Mouse (Mus musculus) cerebellum, adult 8-10 months (tissue): ENCODE data around the gene Aak1.

Experiments
- DNase-seq: peaks from one replicate; pipeline ENCODE4 v3.0.0; 2022

Aak1 gene

GRCm38 (mm10) chr6:86899965-86900364, 50.6 kb downstream of the Aak1 start:
- DNase-seq: no peak

GRCm38 (mm10) chr6:86900546-86900945, 51.2 kb downstream of the Aak1 start:
- no peak for DNase-seq

GRCm38 (mm10) chr6:86905500-86905899, 56.2 kb downstream of the Aak1 start:
- no peak for DNase-seq

GRCm38 (mm10) chr6:86907191-86907590, 57.9 kb downstream of the Aak1 start:
- no peak for DNase-seq

GRCm38 (mm10) chr6:86908561-86909150, 59.3 kb downstream of the Aak1 start:
- no peak for DNase-seq

- no peak for DNase-seq
Observed at GRCm38 (mm10) chr6:86909881-86910280, 60.6 kb downstream of the Aak1 start.

GRCm38 (mm10) chr6:86916157-86916820, 67.0 kb downstream of the Aak1 start:
- DNase-seq: no peak

- DNase-seq: peak; percentile 61
Observed at GRCm38 (mm10) chr6:86917231-86917630, 67.9 kb downstream of the Aak1 start.

- DNase-seq: peak; percentile 82
Observed at GRCm38 (mm10) chr6:86918058-86918835, 68.9 kb downstream of the Aak1 start.

GRCm38 (mm10) chr6:86921880-86922279, 72.6 kb downstream of the Aak1 start:
- peak; percentile 81 for DNase-seq

GRCm38 (mm10) chr6:86924746-86925145, 75.4 kb downstream of the Aak1 start:
- no peak for DNase-seq

GRCm38 (mm10) chr6:86934541-86934940, 85.2 kb downstream of the Aak1 start:
- DNase-seq: no peak

GRCm38 (mm10) chr6:86939797-86940196, 90.5 kb downstream of the Aak1 start:
- DNase-seq: no peak

- DNase-seq: no peak
Observed at GRCm38 (mm10) chr6:86940966-86941365, 91.6 kb downstream of the Aak1 start.

- no peak for DNase-seq
Observed at GRCm38 (mm10) chr6:86947100-86947499, 97.8 kb downstream of the Aak1 start.

- no peak for DNase-seq
Observed at GRCm38 (mm10) chr6:86948746-86949145, 99.4 kb downstream of the Aak1 start.

- DNase-seq: no peak
Observed at GRCm38 (mm10) chr6:86950141-86950540, 100.8 kb downstream of the Aak1 start.

GRCm38 (mm10) chr6:86950733-86951255, 101.5 kb downstream of the Aak1 start:
- no peak for DNase-seq

GRCm38 (mm10) chr6:86955741-86956140, 106.4 kb downstream of the Aak1 start:
- DNase-seq: peak; percentile 25

- no peak for DNase-seq
Observed at GRCm38 (mm10) chr6:86956206-86956605, 106.9 kb downstream of the Aak1 start.

- DNase-seq: no peak
Observed at GRCm38 (mm10) chr6:86959006-86959405, 109.7 kb downstream of the Aak1 start.

GRCm38 (mm10) chr6:86963987-86964685, 114.8 kb downstream of the Aak1 start:
- DNase-seq: no peak

- DNase-seq: no peak
Observed at GRCm38 (mm10) chr6:86967166-86967565, 117.8 kb downstream of the Aak1 start.
